Mouse (Mus musculus): ENCODE measurements around the gene Cenpx. TPM values are rescaled to one million over a fixed set of nuclear protein-coding genes. Genes with fewer than 3 reads are reported as not detected.
"Not testable (repeated sequence)": the region's sequence is repeated elsewhere in the genome, so short reads cannot be mapped to it uniquely, and the experiment has no call there.

Cenpx gene
- total and polyA plus RNA-seq, 2 experiments from 2014 or later, result 68.7 to 102 TPM

GRCm38 (mm10) chr11:120731858-120732680 is 18.5 kb upstream of the Cenpx start, which contains the start of gene Cbr2:
Gene Cbr2 (minus strand): TSS chr11:120732114.
- no peak for DNase-seq (ENCODE audit: low spot score)

GRCm38 (mm10) chr11:120731395-120731794 is 17.9 kb upstream of the Cenpx start:
- H3K9me3 ChIP-seq (replicated peaks; ENCODE audit: control insufficient read depth, low read length), result no peaks in the 10 kb centered on the region
- H3K36me3 ChIP-seq (replicated peaks; ENCODE audit: control insufficient read depth, insufficient read depth, low read length), result no peaks in the 10 kb centered on the region
- no peak for TF ChIP-seq EP300 (IDR thresholded peaks at IDR 0.05; ENCODE audit: low read depth)
- no peak for TF ChIP-seq CTCF (IDR thresholded peaks at IDR 0.05; ENCODE audit: low read depth)
- DNase-seq (ENCODE audit: low spot score) (no peak), ATAC-seq (ENCODE audit: insufficient read depth, low read depth) (no peak)
- WGBS, result 83% methylated on average over 1 of the region's 1 CpGs
- no peak overlapping the region for H3K4me3 ChIP-seq (ENCODE audit: low read depth, low read length)
- no peak overlapping the region for H3K27ac ChIP-seq (ENCODE audit: low read depth)
- 0 out of 2 replicates have a peak, but pooled peaks cover 2% of the 10 kb centered on the region for H3K4me1 ChIP-seq (ENCODE audit: control insufficient read depth, insufficient read depth)
- H3K27me3 ChIP-seq (ENCODE audit: control insufficient read depth, insufficient read depth, low read length), result no peaks in the 10 kb centered on the region; the same call in 1 of the 2 replicates
- no peak overlapping the region for H3K4me2 ChIP-seq (ENCODE audit: low read depth, low read length)
- H3K9ac ChIP-seq (replicated peaks; ENCODE audit: low read depth, low read length), result no peak overlapping the region

More at GRCm38 (mm10) chr11:120731858-120732680, 18.5 kb upstream of the Cenpx start, which contains the start of gene Cbr2:
- no peak within 1 kb of the TSS for H3K4me2 ChIP-seq (ENCODE audit: low read depth, low read length)
- 58% methylated on average over 12 of the region's 12 CpGs for WGBS
- 0 out of 2 replicates have a peak, but pooled peaks cover 2% of the 10 kb centered on the region for H3K4me1 ChIP-seq (ENCODE audit: control insufficient read depth, insufficient read depth)
- H3K36me3 ChIP-seq (replicated peaks; ENCODE audit: control insufficient read depth, insufficient read depth, low read length), result no peaks in the 10 kb centered on the region
- ATAC-seq (ENCODE audit: insufficient read depth, low read depth), result peak; percentile 60
- no peak within 1 kb of the TSS for H3K4me3 ChIP-seq (ENCODE audit: low read depth, low read length)
- H3K9ac ChIP-seq (replicated peaks; ENCODE audit: low read depth, low read length), result no peak within 1 kb of the TSS
- no peaks in the 10 kb centered on the region; the same call in 1 of the 2 replicates for H3K27me3 ChIP-seq (ENCODE audit: control insufficient read depth, insufficient read depth, low read length)
- TF ChIP-seq EP300 (IDR thresholded peaks at IDR 0.05; ENCODE audit: low read depth) (no peak), CTCF (IDR thresholded peaks at IDR 0.05; ENCODE audit: low read depth) (0 out of 2 replicates have a peak, but pooled peaks have one; percentile 11)
- no peaks in the 10 kb centered on the region for H3K9me3 ChIP-seq (replicated peaks; ENCODE audit: control insufficient read depth, low read length)
- no peak within 1 kb of the TSS for H3K27ac ChIP-seq (ENCODE audit: low read depth)

- 85% methylated on average over 10 of the region's 10 CpGs for WGBS
- Histone ChIP-seq H3K9me3 (replicated peaks; ENCODE audit: control insufficient read depth, low read length) (no peaks in the 10 kb centered on the region), H3K36me3 (replicated peaks; ENCODE audit: control insufficient read depth, insufficient read depth, low read length) (no peaks in the 10 kb centered on the region), H3K4me2 (ENCODE audit: low read depth, low read length) (no peak overlapping the region), H3K27me3 (ENCODE audit: control insufficient read depth, insufficient read depth, low read length) (peaks cover 6% of the 10 kb centered on the region; the same call in 1 of the 2 replicates), H3K27ac (ENCODE audit: low read depth) (no peak overlapping the region), H3K4me1 (ENCODE audit: control insufficient read depth, insufficient read depth) (0 out of 2 replicates have a peak, but pooled peaks cover 2% of the 10 kb centered on the region), H3K9ac (replicated peaks; ENCODE audit: low read depth, low read length) (no peak overlapping the region), H3K4me3 (ENCODE audit: low read depth, low read length) (no peak overlapping the region)
- DNase-seq (ENCODE audit: low spot score), result no peak
- no peak for ATAC-seq (ENCODE audit: insufficient read depth, low read depth)
- TF ChIP-seq CTCF (IDR thresholded peaks at IDR 0.05; ENCODE audit: low read depth), result no peak
- no peak for TF ChIP-seq EP300 (IDR thresholded peaks at IDR 0.05; ENCODE audit: low read depth)
Measured at GRCm38 (mm10) chr11:120730331-120730870, 16.9 kb upstream of the Cenpx start.

GRCm38 (mm10) chr11:120729432-120730050 is 16.0 kb upstream of the Cenpx start:
- not testable (repeated sequence) for H3K27ac ChIP-seq (ENCODE audit: low read depth); H3K4me2 ChIP-seq (ENCODE audit: low read depth, low read length); H3K9ac ChIP-seq (replicated peaks; ENCODE audit: low read depth, low read length); H3K4me1 ChIP-seq (ENCODE audit: control insufficient read depth, insufficient read depth); H3K36me3 ChIP-seq (replicated peaks; ENCODE audit: control insufficient read depth, insufficient read depth, low read length); H3K27me3 ChIP-seq (ENCODE audit: control insufficient read depth, insufficient read depth, low read length); H3K9me3 ChIP-seq (replicated peaks; ENCODE audit: control insufficient read depth, low read length); H3K4me3 ChIP-seq (ENCODE audit: low read depth, low read length); DNase-seq (ENCODE audit: low spot score); ATAC-seq (ENCODE audit: insufficient read depth, low read depth)
- WGBS, result 3% methylated on average over 17 of the region's 21 CpGs

GRCm38 (mm10) chr11:120728530-120729240 is 15.1 kb upstream of the Cenpx start:
- H3K36me3 ChIP-seq (replicated peaks; ENCODE audit: control insufficient read depth, insufficient read depth, low read length), result no peaks in the 10 kb centered on the region
- H3K27me3 ChIP-seq (ENCODE audit: control insufficient read depth, insufficient read depth, low read length), result peaks cover 6% of the 10 kb centered on the region; the same call in 1 of the 2 replicates
- DNase-seq (ENCODE audit: low spot score) (no peak), ATAC-seq (ENCODE audit: insufficient read depth, low read depth) (no peak)
- H3K4me2 ChIP-seq (ENCODE audit: low read depth, low read length), result no peak overlapping the region
- TF ChIP-seq EP300 (IDR thresholded peaks at IDR 0.05; ENCODE audit: low read depth), result no peak
- TF ChIP-seq CTCF (IDR thresholded peaks at IDR 0.05; ENCODE audit: low read depth), result no peak
- 0 out of 2 replicates have a peak, but pooled peaks cover 2% of the 10 kb centered on the region for H3K4me1 ChIP-seq (ENCODE audit: control insufficient read depth, insufficient read depth)
- 68% methylated on average over 11 of the region's 11 CpGs for WGBS
- H3K9me3 ChIP-seq (replicated peaks; ENCODE audit: control insufficient read depth, low read length), result no peaks in the 10 kb centered on the region
- H3K4me3 ChIP-seq (ENCODE audit: low read depth, low read length), result no peak overlapping the region
- H3K27ac ChIP-seq (ENCODE audit: low read depth), result no peak overlapping the region
- H3K9ac ChIP-seq (replicated peaks; ENCODE audit: low read depth, low read length), result no peak overlapping the region

Measured in heart, postnatal 0 days (tissue).